Mouse (Mus musculus) layer of hippocampus, adult 9-10 months (tissue): ENCODE measurements at regions not wholly inside any gene's neighbourhood (a gene's known extent, or its start where the extent isn't known, plus 50 kb on each side); places are given as distances from the start of the nearest gene placed in this dataset.

ENCODE experiments used
- DNase-seq: peaks from one replicate; pipeline ENCODE4 v3.0.0; 2022; ENCODE audit warnings: low spot score

DNA sequence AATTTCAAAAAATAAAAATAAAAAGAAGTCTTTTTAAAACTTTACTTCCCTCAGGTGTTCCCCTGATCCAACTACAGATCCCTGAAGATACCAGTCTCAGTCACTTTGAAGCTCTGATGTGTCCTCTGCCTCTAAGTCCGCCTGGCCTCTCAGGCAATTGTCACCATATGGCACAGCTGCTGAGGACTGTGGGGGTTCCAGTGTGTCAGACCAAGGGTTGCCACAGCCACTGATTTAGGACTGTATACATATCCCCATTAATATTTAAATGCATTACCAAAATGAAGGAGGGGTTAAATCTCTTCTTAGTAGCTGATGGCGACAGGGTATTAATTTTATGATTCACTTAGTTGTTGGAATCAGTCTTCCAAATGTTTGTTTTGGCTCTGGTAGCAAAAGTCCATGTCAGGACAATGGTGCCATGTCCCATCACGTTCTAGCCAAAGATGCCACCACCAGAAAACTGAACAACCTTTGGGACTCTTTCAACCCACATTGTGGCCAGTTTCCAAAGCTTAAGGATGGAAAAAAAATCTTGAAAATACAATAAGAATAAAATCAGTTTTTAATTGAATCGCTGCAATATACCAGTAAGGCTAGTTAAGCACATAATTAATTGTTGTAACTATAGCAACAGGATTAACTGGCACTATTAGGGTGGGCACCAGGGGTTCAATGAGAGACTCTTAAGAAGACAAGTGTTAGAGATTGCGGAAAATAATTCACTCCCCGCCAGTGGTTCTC lies 62.5 kb downstream of the Arrdc4 start:
- DNase-seq: no peak

DNA sequence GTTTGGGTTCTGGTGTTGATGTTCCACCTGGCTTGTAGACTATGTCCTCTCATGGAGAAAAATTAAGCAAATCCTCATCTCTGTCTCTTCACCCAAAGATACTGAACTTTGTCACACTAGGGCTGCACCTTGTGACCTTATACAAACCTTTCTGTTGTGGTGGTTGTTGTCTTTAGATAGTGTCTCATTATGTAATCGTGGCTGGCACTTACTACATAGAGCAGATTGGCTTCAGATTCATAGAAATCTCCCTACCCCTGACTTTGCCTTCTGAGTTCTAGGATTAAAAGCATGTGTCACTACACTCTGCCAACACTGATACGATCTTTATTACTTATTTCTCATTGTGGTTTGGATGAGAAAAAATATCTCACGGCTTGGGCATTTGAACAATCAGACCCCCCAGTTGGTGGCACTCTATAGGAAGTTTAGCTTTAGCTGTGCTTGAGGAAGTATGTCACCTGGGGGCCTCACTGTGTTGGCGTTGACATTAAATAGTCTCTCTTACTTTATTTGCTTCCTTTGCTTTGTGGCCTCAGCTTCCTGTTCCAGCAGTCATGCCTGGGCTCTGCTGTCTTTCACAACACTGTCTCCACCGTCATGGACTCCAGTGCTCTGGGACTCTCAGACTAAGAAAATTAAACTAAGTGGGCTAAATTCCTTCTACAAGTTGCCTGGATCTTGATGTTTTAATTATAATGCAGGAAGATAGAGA lies 66.0 kb downstream of the Arrdc4 start:
- no peak for DNase-seq

DNA sequence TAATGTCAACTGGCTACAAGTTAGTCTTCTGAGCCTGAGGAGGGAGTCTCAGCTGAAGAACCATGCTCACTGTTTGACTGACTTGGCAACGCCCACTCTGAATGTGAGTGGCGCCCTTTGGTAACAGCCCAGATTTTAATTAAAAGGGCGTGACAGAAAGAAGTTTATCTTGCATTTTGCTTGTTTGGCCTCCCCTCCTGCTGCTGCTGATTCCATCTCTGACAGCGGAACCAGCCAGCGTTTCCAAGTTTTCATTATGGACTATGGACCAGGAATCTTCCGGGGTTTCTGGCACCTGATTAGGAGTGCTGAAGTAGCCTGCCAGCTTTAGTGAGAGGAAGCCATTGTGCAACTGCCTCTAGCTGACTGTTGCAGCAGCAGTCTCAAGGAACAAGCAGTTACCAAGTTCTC lies 66.7 kb downstream of the Arrdc4 start:
- DNase-seq: no peak

DNA sequence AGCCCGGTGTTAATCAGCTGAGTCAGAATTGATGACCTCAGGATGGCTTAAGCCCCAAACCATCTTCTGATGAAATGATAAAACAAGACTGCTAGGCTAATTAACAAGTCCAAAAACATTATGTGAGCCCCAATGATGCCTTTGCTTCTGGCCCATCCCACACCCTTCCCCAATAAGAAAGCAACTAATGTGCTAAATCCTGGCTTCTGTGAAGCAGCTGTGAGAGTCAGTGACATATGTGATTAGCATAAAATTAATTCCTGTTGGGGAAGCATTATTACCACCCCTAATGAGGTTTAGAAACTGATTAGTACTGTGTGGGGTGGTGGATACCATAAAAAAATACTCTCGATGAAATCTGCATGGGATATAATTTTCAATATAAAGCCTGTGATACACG lies 69.3 kb downstream of the Arrdc4 start:
- no peak for DNase-seq

GRCm38 (mm10) chr7:68667790-68668732 lies 81.0 kb downstream of the Arrdc4 start:
- DNase-seq: no peak

GRCm38 (mm10) chr7:68667215-68667614 lies 81.8 kb downstream of the Arrdc4 start:
- no peak for DNase-seq

GRCm38 (mm10) chr7:68656354-68656753 lies 92.7 kb downstream of the Arrdc4 start:
- no peak for DNase-seq

GRCm38 (mm10) chr7:68653534-68653933 lies 95.5 kb downstream of the Arrdc4 start:
- no peak for DNase-seq

- DNase-seq: no peak
These were observed 97.6 kb downstream of the Arrdc4 start for GRCm38 (mm10) chr7:68651418-68651817.

- DNase-seq: no peak
These were observed 111.4 kb downstream of the Arrdc4 start for GRCm38 (mm10) chr7:68637556-68638215.

- no peak for DNase-seq
These were observed 128.0 kb downstream of the Arrdc4 start for GRCm38 (mm10) chr7:68621080-68621479.

- DNase-seq: no peak
These were observed 138.5 kb downstream of the Arrdc4 start for GRCm38 (mm10) chr7:68610499-68610898.

GRCm38 (mm10) chr7:68607170-68607569 lies 141.9 kb downstream of the Arrdc4 start:
- DNase-seq: no peak

GRCm38 (mm10) chr7:68606278-68606677 lies 142.8 kb downstream of the Arrdc4 start:
- DNase-seq: no peak

DNA sequence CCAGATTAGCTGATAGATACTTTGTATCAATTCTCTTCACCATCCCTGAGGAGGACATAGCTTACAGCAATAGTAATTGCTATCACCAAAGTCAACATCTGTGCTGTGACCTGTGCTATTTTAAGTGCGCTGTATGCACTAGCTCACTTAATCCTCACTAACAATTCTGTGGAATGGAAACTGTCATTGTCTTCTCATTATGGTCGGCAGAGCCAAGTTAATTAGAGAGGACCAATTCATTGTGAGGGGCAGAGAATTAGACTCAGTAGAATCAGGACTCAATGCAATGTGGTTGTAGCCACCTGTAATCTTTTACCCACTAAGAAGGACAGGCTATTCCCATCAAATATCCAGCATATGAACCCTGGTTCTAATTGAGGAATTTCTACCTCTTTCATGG lies 145.3 kb downstream of the Arrdc4 start:
- no peak for DNase-seq

DNA sequence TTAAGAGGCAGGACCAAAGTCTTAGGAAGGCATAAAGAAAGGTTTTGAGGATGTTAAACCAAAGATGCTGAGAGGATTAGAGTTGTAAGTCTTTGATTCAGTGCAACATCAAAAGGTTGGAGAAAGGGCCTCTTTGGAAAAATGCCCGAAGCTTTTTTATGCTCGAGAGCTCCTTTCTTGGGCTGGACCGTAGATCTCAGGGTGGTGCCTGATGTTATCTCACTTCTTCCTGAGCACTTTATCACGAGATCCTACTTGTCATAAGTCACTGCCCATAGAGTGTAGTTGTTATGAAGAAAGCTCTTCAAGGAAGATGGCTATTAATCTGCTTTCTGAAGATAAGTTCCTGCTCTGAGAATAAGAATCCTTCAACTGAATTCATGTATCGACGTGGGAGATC lies 147.0 kb downstream of the Arrdc4 start:
- DNase-seq: no peak

DNA sequence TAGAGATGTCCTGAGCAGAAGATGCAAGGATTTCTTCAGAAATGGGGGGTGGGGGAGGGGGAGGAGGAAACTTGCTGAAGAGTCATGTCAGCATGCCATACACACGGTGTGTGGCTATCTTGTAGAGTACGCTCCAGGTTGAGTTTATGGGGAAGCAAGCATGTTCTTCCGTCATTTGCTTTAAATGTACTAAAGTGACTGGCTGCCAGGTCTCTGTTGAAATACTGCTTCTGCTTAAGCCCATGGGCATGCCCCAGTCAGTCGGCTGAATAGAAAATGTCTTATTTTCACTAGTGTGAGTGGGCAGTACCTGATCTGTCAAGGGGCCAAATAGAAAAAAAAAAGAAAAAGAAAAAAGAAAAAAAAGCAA lies 155.0 kb downstream of the Arrdc4 start:
- no peak for DNase-seq

GRCm38 (mm10) chr7:68593344-68594016 lies 155.6 kb downstream of the Arrdc4 start:
- DNase-seq: no peak

- no peak for DNase-seq
These were observed 166.3 kb downstream of the Arrdc4 start for GRCm38 (mm10) chr7:68582540-68583325.

DNA sequence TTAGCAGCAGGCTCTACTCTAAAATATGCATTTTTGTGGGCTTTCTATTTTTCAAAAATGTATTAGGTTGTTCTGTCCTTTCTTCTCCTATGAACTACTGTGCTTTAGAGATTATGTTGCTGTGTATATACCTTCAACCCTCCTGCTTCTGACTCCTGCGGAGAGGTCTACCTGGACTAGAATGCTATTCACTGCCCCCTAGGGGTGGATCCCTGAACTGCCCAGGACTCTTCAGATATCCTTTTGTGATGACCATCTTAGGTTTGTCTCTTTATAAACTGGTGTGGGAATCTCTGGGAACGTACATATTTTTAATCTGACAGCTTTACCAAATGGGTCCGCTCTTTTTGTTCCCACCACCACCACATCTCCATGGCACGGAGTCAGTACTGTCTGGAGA lies 168.4 kb downstream of the Arrdc4 start:
- no peak for DNase-seq

DNA sequence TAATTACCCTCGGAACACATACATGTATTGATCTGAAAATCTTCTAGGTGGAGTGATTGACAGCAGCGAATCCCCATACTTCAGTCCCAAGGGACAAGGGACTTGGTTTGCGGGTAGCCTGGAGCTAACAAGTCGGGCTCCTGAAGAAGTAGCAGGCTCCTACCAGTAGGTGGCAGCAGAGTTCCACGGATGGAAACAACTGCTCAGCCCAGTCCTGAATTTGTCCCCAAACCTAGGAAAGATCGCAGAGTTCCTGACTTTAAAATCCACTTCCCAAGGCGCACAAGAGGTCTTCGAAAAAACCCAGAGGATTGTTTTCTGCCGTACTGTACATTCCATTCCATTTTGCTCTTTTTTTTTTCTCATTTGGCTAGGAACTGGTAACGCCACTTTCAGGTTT lies 169.4 kb downstream of the Arrdc4 start:
- DNase-seq: peak; percentile 76
